Mouse (Mus musculus) urinary bladder, adult 18-20 months (tissue): ENCODE data around the gene Ambra1.

Experiments used
- DNase-seq, 2 experiments: peaks; one replicate each; pipeline ENCODE4 v3.0.0; 2022; ENCODE audit warnings: low spot score in 2 of 2, mixed read lengths in 2 of 2

Gene Ambra1

DNA sequence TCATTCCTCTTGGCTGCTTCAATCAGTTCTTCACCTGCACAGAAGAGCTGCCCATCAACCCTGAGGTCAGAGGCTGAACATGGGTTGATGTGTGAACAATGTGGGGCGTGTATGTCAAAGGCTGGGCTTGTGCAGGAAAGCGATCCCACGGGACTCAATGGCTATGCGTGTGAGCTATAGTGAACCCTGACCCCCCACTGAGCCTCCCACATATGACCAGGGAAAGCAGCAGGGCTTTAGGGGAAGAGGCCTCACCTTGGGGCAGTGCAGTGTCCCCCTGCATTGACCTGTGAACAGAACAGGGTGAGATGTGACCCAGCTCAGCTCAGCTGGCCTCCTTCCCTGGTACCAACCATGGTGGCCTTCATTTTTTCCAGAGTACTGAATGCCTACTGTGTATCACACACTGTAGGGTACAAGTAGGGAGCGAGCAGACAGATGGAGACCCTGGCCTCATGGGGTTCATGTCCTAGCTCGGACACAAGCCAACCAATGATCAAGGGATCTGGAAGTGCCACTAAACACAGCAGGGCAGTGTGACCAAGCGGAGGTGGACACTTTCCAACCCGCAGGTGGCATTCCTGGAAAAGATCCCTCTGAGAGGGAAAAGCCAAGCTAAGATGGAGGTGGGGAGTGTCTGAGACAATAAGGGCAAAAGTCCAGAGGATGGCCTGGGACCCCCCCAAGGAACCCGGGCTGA lies 205.0 kb downstream of the Ambra1 start:
- DNase-seq = no peak

DNA sequence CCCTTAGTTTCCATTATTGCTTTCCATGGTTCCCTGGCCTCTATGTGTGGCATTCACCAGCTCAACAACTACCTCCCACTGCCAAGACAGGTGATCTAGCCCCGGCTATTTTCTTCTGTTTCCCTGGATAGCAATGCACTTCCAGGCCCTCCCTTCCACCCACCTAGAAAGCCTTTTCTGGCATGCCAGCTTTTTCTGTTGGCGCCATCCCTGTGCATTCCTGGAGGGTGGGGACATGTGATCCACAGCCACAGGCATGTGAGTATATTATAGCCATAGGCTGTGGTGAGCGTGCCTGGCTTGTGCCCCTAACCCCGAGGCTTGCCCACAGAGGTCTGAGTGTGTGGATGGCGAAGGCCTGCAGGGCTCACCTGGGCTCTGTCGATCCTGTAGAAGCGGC lies 206.2 kb downstream of the Ambra1 start:
- DNase-seq = no peak

DNA sequence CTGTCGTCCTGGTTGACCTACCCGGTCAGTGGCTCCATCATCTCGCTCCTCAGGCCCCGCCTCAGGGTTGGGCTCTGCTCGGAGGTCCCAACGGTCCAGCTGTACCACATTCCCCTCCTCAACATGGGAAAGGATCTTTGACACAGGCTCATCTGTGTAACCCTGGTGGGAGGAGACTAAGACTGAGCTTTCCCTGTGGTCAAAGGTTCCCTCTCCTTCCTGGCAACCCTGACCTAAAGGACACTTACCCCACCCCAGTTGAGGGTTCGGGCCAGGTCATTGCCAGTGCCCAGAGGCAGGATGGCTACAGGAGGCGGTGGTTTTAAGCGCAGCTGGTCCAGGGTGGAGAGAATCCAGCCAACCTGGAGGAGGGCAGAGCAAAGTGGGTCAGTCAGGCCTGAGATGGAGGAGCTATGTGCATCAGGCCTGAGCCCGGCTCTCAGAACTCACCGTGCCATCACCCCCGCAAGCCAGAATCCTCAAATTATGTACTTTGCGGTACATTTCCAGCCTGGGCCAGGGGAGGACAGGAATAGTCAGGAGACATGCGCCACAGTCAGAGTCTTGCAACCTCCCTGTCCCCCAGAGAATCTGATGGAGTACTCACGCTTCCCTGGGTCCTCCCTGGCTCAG lies 209.5 kb downstream of the Ambra1 start:
- no peak for DNase-seq

DNA sequence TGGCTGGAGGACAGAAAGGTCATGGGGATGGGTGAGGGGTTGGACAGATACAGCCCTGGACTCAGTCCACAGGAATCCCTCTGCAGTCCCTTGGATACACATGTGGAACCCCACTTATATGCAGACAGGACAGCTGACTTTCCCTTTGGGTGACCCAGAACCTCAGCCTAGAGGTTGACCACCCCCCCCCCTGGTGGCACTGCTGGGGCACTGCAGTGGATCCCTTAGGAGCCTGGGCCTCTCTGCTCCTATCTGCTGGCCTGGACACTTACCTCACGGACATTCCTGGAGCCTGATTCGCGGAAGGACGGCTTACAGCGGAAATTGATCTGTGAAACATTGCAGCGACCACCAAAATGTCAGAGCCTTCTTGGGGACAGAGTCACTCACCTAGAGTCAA lies 212.4 kb downstream of the Ambra1 start:
- no peak for DNase-seq

DNA sequence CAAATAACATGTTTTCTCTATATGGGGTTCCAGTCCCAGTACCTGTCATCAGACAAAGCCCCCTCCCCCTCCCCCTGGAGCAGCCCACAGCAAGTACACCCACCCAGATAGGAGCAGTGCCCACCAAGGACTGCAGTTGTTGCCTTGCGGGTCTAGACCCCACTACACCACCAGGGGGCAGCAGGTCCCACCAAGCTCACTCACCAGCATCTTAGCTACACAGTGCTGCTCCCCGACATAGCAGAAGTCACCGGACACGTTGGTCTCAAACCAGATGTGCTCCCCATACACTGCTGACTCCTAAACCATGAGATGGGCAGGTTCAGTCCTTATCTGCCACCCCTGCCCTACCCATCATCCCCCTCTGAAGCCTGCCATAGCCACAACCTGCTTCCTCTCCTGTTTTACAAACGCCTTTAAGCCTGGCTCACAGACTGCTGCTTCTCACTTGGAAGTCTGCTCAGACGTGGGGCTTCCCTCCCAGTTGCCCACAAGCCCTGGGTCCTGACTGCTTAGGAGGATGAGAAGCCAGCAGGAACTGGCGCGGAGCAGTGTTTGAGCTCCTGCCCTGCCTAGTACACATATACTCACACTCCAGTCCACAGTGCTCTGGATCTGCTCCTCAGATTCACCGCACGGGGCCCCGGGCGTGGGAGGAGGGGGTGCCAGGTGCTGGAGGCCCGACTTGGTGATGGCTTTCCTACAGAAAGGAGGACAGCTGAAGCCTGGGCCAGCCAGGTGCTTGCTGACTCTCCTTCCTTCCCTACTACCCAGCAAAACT lies 214.4 kb downstream of the Ambra1 start:
- peak in 1 of 2 experiments; percentile 60 for DNase-seq

DNA sequence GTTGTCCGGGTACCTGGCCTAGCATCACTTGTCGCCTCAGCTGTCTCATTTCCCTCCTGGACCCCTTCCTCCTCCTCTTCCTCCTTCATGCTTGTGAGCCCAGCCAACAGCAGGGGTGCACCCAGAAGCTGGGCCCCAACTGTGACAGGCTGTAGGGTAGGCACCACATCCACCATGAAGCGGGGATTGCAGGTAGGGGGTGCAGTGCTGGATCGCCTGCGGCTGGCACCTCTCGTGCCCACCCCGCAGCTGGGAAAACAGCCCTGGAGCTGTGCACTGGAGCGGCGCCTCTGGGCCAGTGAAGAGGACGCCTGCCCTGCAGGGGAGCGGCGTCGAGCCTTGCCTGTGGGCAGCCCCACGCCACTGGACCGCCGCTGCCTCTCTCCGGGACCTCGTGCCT lies 215.5 kb downstream of the Ambra1 start, which contains the start of gene Gm9821:
TSS of gene Gm9821 (plus strand) at position 221 of the 400 bp plus-strand sequence.
- DNase-seq = no peak

DNA sequence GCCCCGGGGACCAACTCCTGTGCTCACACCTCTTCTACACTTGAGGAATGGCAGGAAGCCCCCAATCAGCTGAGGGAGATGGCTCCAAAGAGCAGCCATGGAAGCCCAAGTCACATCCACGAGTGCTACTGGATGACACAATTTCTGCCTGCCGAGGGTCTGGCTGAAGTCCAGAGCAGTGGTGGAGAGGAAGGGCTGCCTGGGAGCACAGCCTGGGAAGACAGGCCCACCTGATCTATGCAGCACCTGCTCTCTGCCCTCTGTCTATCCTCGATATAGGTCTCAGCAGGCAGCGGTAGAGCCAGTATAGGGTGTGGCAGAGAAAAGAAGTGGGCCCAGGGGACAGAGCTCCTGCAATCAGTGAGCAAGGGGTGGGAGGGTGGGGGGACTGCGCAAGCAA lies 216.9 kb downstream of the Ambra1 start:
- DNase-seq = no peak

DNA sequence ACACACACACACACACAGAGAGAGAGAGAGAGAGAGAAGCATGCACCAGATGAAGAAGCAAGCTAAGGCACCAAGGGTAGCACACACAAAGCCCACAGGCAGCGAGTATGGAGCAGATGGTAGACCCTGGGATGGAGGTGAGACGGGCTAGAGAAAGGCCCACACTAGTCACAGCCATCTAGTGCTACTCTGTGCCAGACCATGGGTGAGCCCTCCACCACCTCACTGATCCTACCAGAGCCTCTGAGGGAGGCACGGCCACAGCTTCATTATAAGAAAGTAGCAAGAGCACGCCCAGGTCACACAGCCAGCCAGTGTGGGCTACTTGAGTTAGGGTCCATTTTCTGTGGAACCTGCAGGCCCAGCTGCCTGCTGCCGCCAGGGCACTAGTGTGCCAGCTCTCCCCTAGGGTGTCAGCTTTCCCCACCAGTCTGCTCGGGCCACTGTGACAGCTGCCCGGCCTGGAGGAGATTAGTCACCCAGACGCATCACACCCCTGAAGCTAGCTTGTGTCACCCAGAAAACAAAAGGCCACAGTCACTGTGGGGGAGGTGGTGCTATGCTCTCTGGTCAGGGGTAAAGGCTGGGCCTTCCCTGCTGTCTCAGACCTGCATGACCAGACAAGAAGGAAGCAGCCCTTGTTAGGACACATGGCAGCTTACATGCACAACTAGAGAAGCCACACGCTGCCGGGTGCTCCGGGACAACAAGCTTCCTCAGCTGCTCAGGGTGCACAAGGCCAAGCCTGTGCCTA lies 217.6 kb downstream of the Ambra1 start:
- DNase-seq = peak in 1 of 2 experiments; percentile 44

DNA sequence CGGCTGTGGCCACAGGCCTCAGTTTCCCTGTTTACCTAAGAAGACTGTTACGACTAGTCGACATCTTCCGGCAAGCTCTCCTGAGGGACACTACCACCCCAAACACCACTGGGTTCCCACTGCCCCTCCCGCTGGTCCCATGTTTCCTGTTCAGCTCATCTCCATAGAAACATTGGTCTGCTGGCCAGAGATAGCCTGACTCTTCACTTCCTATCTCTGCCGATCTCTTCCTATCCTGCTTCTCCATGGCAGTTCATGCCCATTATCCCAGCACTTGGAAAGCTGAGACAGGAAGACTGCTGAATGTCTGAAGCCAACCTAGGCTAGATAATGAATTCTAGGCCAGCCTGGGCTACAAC lies 218.2 kb downstream of the Ambra1 start:
- DNase-seq = no peak

DNA sequence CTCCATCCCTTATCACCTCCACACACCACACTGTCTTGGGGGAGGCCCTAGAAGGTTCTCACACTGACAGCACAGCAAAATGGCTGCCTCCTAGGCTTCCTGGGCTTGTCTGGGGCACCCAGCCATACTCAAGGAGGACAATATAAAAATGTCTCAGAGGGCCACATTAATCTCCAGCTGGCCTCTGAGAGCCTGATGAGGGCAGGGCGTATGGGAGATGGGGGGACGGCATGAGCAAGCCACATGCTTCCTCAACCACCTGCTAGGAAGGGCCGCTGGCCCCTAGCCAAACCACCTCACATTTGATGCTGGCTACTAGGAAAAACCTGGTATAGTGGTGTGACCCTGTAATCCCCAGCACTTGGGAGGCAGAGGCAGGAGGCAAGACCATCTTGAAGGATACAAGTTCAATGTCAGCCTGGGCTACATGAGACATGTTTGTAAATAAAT lies 218.9 kb downstream of the Ambra1 start:
- DNase-seq = no peak

DNA sequence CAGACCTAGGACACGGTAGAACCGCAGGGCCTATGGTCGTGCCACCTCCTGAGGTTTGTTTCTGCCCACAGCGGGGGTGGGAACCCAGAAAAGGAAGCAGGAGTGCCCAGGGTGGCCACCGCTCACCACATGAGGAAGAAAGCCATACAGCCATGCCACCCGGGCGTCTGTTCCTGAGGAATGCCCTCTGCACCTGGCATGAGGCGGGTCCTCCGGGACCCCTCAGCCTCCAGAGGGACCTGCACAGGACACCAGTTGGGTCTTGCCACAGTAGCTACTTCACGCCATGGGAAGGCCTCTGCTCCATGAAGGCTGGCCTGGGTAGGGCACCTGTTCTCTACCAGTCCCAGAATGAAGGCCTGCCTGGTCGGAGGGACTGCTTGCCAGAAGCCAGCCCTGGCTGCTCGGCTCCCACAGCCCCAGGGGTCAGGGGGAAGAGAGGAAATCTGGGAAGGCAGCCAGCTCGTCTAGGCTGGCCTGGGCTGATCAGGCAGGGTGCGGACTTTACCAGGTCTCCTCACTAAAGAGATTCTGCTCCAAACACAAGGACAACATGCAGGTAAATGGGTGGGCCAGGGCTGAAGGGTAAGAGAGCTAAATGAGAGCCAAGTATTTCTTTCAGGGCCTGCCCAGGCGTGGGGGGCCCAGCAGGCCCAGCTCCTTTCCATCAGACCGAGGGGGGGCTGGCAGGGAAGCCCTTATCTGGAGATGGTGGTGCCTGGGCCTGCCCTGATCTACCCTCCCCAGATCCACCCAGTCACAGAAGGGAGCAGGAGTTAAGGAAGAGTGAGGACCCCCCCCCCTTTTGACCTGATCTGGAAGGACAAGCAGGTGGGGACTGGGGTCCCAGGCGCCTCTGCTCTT lies 219.7 kb downstream of the Ambra1 start:
- DNase-seq = no peak

DNA sequence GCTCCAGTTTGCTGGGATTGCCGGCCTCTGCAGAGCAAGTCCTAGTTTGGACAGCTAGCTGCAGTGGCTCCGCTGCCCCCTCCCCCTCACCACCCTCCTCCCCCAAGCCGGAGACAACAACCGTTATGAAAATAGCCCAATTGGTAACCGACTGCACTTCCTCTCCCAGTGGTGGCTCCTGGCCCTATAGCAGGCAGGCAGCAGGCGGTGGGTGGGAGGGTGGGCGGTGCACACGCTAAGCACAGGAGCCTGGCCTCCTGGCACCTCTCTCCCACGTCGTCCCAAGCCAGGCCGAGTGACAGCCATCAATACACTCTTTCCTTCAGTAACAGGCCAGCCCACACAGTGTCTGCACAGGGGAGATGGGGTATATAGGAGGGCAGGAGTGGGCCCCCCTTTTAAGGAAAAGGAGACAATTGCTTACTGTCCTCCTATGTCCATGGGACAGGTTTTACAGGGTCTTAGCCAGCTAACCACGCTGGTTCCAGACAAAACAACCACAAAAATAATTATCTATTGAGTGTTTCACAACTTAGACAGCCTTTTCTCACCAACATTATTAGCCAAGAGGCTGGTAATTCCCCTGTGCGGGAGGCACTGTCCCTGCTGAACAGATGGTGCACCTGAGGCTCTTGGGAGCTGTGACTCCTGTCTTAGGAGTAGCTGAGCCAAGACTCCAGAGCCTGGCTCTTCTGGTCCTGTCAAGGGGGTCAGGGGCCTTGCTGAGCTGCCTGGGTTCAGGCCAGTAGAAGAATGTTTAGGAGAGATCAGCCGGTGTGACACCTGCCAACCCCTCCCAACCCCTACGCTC lies 220.5 kb downstream of the Ambra1 start:
- DNase-seq = no peak

DNA sequence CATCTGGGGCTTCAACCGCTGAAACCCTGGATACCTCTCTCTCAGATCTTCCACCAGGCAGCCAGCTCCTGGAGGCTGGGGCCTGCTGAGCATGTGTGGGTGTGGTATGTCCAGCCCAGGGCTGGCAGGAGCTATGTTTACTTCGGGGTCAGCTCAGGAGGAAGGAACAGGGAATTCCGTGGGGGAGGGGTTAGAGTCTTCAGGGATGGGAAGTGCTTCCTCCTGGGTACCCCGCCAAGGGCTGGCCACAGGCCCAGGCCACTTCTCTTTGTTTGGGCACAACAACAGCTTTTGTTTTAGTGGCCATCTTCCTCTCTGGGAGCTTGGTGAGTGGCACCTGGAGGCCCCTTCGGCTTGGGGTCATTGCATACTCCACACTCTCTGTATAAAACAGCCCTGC lies 223.9 kb downstream of the Ambra1 start:
- DNase-seq = no peak

DNA sequence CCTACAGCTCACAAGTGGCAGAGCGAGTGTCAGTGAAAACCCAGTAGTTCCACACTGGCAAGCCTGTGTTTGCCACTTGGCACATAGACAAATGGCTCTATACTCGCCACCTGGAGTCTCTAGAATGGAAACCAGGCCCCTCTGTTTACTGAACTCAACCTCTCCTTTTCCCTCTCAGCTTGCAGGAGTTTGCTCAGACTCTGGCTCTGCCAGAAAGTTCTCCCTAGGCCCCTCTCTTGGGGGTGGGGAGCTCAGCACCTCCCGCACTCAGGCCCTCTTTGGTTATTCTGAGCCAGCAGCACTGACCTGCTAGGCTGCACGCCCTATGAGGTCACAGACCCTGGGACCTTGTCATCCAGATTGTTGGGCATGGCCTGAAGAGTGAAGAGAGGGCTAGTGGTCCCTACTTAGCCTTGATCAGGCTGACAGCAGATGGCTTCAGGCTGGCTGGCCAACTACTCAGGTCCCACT lies 225.2 kb downstream of the Ambra1 start:
- no peak for DNase-seq

DNA sequence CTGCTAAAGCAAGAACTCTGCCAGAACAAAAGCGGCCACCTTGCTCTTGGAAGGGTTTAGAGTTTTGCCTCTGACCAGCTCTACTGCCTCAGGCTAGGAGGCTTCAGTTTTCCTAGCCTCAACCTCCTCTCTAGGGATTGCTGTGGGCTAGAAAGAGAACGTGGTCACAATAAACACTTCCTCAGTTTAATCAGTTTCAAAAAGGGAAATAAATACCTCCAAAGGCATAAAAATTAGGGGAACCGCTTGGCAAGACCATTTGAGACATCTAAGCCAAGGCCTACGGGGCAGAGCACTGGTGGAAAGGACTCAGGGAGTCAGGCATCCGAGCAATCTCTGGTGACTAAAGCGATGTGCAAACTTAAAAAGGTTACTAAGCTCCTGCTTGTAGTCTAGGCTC lies 225.9 kb downstream of the Ambra1 start:
- no peak for DNase-seq

DNA sequence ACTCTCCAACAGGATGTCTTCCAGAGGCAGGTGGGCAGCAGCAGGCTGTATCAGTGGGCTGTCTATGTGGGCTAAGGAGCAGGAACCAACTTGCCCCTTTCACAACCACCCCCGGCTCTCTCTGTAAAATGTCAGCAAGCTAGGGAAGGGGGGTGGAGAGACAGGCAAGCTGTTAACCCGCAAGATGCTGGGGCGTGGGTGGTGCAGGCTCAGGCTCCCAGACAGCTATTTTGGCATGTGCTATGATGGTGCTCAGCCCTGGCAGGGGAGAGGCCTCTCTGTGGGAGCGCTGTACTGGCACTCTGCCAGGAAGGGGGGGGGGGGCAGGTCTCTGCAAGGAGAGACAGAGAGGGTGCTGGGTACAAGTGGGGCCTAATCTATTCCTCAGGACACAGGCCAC lies 227.2 kb downstream of the Ambra1 start:
- DNase-seq = no peak

DNA sequence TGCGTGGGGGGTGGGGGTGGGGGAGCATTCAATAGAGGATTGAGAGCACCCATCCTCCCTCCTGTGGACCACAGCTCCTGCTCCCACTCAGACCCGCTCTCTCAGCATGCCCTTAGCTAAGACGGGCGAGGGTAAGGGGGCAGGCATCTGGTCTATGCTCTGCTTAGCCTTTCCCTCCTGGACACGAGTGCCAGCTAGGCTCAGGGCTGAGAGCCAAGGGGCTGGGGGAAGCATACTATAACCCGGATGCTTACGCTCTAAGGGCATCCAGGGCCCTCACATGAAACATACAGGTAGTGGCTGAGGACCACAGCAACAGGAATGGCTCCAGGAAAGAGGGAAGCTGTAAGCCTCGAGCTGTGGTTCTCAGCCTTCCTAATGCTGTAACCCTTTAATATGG lies 228.1 kb downstream of the Ambra1 start:
- no peak for DNase-seq

DNA sequence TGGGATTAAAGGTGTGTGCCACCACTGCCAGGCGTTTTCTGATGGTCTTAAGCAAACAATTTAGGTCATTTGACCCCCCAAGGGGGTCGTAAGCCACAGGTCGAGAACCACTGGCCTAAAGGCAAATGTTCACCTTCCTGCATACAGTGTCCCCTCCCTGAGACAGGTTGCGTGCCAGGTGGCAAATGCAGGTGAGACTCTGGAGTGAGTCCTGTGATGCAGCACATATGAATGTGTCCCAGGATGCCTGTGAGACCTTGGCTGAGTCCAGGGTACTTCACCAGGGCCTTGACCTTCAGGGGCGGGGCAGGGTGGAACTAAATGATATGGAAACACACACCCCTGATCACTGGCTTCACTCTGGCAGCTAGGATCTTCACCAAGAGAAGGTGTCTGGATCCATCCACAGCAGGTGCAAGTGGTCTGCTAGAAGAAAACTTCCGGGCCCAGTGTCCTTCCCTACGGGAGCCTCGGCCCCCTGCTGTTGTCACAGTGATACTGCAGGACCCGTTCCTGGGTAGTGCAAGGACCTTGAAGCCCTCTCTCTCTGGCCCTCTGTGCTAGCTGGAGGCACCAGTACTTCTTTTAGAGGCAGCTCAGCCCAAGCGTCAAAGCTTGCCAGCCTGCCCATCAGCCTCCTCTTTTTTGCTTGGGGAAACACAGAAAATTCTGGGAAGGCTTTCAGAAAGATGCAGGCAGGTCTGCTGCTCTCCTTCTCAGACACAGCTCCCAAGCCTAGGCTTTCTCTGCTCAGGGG lies 228.9 kb downstream of the Ambra1 start:
- DNase-seq = no peak
